Mouse (Mus musculus): ENCODE data around the gene Vmn1r117.
"Not testable (repeated sequence)": the region's sequence is repeated elsewhere in the genome, so short reads cannot be mapped to it uniquely, and the experiment has no call there.

DNA sequence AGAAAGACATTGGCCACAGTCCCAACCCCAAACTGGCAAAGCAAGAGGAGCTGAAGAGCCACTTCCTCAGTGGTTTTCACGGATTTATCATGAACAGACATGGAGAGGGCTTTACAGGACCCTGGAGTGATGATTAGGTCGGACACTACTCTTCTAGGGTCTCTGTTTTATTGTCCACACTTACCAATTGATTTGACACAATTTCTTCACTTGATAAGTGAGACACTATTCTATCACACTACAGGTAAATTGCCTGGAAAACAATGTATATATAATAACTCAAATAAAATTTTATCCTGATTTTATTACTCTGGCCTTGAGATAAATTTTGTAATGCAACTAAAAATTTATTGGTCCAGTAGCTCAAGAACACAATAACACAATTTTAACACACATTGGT lies 28.3 kb upstream of the Vmn1r117 start, which contains the start of gene Vmn1r118:
- not testable (repeated sequence) for TF ChIP-seq POLR2AphosphoS2 (IDR thresholded peaks at IDR 0.05; ENCODE audit: insufficient read length, low read depth); E2F4 (IDR thresholded peaks at IDR 0.05; ENCODE audit: insufficient read depth); MAX (IDR thresholded peaks at IDR 0.05; ENCODE audit: low read depth); MYOD1 (IDR thresholded peaks at IDR 0.05; ENCODE audit: control insufficient read depth in 1 of 3, insufficient read length in 2 of 3, low read depth in 2 of 3); POLR2A (IDR thresholded peaks at IDR 0.05; ENCODE audit: insufficient read length, low read depth); USF1 (IDR thresholded peaks at IDR 0.05; ENCODE audit: low read depth)

All from myocyte (in vitro differentiated cells).